Mouse (Mus musculus) adrenal gland, postnatal 36 days (tissue): ENCODE results near the gene Hnrnpf. TPM values are rescaled to one million over a fixed set of nuclear protein-coding genes. Genes with fewer than 3 reads are reported as not detected.

Source experiments
- DNase-seq, 2 experiments: peaks; one replicate each; pipeline ENCODE4 v3.0.0; 2021; ENCODE audit warnings: mixed read lengths in 1 of 2
- total RNA-seq, 2 experiments: library from RNA; stranded (reverse); gene quantifications; 2 replicates each; pipeline ENCODE4 v1.2.3; 2021

Hnrnpf gene
- total RNA-seq, 2 experiments from 2014 or later: 380 to 388 TPM

GRCm38 (mm10) chr6:117920659-117921640 is 20.8 kb downstream of the Hnrnpf start:
- peak; percentile 14 to 48 for DNase-seq

GRCm38 (mm10) chr6:117922041-117922440 is 21.9 kb downstream of the Hnrnpf start:
- no peak for DNase-seq

DNA sequence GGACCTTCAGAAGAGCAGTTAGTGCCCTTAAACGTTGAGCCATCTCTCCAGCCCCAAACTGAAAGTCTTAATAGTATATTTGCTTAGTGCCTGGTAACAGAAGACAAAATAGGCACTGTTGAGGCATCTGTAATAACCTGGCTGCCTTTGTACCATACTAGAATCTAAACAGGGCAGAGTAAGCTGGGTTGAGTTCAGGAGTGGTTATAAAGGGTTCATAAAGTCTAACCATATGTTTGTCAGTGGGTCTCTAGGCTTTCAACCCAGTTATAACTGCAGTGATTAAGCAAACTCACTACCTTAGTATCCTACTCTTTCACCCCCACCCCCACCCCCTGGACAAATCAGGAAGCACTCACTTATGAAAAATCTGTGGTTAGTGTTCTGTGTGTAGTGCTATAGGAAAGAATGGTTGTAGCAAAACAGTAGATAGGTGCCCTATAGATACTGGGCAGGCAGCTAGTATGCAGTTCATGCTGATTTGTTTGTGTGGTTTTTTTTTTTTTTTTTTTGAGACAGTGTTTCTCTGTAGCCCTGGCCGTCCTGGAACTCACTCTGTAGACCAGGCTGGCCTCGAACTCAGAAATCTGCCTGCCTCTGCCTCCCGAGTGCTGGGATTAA is 26.9 kb downstream of the Hnrnpf start:
- DNase-seq: no peak

GRCm38 (mm10) chr6:117927955-117928354 is 27.8 kb downstream of the Hnrnpf start:
- DNase-seq: no peak

DNA sequence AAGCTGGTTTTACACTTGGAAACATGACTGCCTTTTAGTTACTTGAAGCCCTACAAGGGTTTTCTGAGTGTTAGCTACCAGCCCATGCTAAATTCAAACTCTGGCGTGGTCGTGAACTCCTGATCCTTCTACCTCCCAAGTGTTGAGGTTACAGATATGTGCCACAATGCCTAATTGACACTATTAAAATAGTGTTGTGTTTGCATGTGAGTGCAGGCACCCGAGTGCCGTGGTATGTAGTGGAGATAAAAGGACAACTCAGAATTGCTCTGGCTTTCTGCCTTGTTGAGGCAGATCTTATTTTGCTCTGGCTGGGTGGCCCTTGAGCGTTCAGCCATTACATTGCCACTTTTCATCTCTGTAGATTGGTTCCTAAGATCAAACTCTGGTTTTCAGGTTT is 28.6 kb downstream of the Hnrnpf start:
- DNase-seq: no peak

DNA sequence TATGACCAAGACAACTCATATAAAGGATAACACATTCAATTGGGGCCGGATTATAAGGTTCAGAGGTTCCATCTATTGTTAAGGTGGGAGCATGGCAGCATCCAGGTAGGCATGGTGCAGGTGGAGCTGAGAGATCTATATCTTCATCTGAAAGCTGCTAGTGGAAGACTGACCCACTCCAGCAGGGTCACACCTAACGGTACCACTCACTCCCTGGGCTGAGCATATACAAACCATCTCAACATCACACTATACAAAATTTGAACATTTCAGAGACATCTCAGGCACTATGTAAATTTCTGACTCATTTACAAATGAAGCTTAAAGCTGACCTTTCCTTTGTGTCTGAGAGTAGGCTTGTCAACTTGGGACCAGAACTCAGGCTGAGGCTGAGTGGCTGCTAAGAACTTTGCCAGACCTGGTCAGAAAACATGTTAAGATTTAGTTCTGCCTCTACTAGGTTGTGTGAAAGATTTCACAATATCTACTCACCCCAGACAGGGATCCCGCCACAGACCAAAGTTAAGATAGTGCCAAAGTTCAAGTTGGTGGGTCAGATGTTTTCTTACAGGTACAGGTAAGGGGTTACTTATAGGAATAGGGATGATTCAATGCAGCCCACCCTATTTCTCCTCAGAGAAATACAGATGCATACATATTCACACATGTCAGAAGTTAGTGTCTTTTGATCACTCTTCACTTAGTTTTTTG is 30.0 kb downstream of the Hnrnpf start:
- no peak for DNase-seq

DNA sequence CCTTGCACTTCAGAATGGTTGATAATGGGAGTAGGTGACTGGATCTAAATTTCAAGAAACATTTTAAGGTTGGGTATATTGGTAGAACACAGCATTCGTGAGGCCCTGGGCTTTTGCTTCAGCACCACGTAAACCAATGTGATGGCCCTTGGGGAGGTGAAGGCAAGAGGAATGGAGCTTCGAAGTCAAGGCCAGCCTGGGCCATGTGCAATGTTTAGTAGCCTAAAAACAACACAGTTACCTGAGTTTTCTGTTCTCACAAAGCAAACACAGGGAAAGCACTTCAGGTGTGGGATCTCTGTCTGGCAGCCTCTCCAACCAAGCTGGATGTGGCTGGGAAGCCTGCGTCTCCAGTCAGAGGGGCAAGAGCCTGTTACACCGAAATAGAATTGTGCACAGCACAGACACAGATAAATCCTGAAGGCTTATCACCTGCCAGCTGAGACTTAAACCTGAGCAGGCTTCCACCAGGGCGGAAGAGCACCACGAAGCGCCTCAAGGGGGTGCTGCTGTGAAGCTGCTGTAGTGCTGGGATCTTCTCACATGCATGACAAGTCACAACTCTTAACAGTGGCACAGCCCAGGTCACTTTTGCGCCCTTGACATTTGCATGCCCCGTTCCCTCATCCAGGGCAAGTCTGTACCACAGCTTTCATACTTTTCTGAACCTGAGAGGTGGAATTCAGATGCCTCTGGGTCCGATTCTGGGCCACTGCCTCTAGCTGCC is 32.4 kb downstream of the Hnrnpf start:
- DNase-seq: peak; percentile 57 to 64

- DNase-seq: no peak
Observed at GRCm38 (mm10) chr6:117934301-117934700, 34.2 kb downstream of the Hnrnpf start.

DNA sequence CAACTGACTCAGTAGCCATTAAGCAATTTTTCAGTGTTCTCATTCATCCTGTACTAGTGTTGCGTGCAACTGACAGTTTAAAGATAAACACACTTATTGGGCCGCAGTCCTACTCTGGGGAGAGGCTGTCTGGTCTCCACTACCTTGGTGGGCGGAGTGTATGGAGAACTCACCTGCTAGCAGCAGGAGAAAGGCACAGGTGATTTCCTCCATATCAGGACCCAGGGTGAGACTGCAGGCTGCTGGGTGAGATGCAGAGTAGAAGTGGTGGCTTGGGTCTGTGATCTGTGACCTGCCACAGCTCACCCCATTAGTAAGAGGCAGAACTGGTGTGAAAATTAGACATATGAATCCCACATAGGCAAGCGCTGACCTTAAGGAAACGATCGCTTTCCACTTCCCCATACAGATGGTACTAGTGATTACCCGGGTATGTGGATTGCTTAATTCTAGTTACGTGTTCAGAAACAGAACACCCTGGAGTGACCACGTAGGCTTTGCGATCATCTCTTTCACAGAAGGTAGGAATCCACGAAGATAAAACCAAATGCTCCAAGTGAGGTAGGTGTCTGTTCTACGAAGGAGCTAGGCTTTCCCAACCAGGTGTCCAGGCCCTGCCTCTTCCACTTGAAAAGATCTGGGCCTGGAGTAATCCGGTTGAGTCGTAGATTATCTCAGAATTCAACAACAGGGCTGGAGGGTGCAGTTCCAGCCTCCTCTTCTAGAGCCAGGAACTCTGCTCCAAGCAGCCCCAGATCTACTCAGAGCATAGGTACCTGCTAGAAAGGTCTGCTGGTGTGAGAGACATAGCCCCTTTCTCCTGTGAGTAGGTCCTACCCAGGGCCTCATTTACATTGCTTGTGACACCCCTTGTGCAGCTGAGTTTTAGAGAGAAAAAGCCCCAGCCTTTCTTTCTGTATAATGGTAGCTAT is 35.8 kb downstream of the Hnrnpf start:
- DNase-seq: no peak

DNA sequence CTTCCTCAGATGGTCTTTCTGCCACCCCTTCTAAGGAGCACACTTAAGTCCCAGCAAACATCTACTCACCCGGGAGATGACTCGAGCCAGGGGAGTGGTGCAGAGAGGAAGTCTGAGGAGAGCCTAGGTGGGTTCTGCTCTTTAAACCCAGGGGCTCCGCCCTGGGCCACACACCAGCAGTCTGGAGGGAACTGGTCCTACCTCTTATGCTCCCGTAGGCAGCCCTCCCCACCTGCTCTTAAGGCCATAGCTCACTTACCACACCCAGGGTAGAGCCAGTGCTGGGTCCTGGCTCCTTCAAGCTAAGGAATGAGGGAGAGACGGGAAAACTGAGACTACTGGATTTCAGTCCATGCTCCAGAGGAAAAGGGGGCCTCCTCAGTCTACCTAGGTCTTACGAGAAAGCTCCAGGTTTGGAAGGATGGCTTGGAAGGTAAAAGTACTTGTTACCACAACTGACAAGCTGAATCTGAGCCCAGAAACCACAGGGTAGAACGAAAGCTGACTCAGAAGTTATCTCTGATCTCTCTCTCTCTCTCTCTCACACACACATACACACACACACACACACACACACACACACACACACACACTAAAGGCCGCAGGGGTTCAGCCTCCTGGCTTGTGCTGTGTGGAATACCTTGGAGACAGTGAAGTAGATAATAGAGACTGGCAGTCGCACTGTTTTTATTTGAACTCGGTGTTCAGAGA is 37.3 kb downstream of the Hnrnpf start, which contains the start of gene Fxyd4:
Fxyd4 (minus strand) TSS at position 471 of the 711 bp plus-strand sequence.
- DNase-seq: no peak

- no peak for DNase-seq
Observed at GRCm38 (mm10) chr6:117938951-117939350, 38.8 kb downstream of the Hnrnpf start.

DNA sequence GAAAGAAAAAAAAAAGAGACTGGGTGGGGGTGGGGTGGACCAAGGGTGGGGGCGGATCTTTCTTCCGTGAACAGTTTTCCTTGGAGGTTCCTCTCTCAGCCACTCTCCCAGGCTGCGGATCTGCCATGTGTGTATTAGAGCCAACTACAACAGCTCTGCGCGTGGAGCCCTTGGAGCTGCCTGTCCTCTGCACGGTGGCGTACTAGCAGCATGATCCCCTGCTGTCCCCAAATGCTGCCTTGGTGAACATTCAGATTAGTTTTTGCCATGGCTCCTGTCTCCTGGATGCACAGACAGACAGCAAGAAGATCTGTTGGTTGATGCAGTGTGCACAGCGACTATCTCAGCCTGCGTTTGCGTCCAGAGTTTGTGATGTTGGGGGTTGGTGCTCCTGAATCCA is 42.6 kb downstream of the Hnrnpf start:
- no peak for DNase-seq

GRCm38 (mm10) chr6:117943899-117944298 is 43.8 kb downstream of the Hnrnpf start:
- DNase-seq: no peak

DNA sequence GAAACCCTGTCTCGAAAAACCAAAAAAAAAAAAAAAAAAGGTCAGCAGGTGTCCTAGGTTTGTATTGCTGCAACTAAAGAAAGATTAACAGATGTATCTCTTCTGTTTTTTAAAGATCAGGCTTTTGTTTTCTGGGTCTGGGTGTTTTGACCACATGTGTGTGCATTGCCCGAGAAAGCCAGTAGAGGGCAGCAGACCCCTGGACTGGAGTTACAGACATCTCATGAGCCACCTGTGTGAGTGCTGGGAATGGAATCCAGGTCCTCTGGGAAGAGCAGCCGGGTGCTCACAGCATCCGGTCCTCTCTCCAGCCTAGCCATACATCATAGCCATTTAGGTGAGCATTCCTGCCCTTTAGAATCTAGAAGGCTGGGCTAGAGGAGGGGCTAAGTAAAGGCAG is 52.2 kb downstream of the Hnrnpf start:
- no peak for DNase-seq

- peak; percentile 30 to 57 for DNase-seq
Observed at GRCm38 (mm10) chr6:117956161-117956560, 56.0 kb downstream of the Hnrnpf start.

GRCm38 (mm10) chr6:117956851-117957501 is 56.9 kb downstream of the Hnrnpf start:
- no peak for DNase-seq

DNA sequence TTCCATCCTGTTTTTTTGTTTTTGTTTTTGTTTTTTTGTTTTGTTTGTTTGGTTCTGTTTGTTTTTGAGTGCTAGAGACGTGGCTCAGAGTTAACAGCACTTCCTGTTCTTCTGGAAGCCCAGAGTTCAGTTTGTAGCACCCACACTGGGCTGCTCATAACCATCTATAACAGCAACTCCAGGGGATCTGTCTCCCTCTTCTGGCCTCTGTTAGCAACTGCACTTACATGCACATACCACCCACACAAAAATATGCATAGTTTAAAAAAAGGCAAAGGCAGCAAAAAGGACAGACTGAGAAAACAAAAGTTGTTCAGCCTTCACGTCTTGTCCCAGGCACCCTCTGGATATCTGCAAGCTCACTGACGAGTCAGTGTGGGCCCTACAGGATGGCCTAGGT is 63.1 kb downstream of the Hnrnpf start:
- DNase-seq: no peak

DNA sequence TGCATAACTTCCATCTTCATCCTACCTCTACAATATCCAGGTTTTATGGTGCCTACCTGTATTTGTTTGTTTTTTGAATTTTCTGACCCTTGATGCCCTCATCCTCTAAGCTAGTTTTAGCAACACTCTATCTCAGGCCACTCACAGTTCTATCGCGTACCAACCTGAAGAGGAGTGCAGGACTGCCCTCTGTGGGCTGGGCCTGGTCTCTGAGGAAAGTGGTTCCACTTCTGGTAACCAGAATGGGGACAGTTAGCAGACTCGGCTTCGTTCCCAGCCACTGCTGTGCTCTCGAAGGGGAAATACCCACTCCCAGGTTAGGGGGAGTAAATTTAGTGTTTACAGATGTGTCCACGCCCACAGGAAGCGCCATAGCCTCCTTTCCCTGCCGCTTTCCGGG is 66.6 kb downstream of the Hnrnpf start:
- no peak for DNase-seq
